Mouse (Mus musculus): ENCODE results near the gene Calml3.
"Not testable (repeated sequence)": the region's sequence is repeated elsewhere in the genome, so short reads cannot be mapped to it uniquely, and the experiment has no call there.

The Calml3 gene

DNA sequence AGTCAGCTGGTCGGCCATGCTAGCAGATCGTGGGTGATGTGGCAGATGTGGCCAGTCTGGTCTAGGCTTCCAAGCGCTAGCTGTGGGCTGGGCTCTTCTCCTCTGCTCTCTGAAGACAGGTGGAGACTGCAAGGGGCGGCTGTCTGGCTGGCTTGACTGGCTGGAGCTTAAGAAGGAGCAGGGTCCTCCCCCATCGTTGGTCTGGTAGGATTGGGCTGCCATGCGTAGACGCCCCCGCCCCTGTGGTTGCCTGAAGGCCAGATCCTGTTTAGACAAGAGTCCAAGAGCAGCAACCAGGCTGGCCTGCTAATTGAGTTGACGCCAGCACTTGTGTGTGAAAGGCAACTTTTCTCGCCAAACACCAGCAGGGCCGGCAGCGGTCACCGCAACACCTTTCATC, at the start of gene Calml3:
Gene Calml3, minus strand, starts transcription at position 131 of the 400 bp plus-strand sequence.
- DNase-seq (ENCODE audit: low read depth, low spot score) = no peak

DNA sequence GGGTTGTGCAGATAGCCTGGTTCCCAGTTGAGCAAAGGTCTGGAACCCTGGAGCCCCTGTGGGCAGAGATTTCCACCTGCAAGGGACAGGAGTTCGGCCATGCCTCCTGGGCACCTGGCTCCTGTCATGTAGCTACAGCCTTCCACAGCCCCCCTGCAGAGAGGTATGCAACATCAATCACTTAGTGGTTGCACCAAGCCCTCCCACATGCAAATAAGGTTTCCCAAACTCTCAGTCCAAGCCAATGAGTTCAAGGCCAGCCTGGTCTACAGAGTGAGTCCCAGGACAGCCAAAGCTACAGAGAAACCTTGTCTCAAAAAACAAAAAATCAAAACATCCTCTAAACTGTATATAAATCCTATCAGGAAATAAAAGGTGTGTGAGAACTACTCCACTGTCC, 46.2 kb upstream of the Calml3 start:
- DNase-seq (ENCODE audit: low read depth, low spot score) = peak; percentile 54

DNA sequence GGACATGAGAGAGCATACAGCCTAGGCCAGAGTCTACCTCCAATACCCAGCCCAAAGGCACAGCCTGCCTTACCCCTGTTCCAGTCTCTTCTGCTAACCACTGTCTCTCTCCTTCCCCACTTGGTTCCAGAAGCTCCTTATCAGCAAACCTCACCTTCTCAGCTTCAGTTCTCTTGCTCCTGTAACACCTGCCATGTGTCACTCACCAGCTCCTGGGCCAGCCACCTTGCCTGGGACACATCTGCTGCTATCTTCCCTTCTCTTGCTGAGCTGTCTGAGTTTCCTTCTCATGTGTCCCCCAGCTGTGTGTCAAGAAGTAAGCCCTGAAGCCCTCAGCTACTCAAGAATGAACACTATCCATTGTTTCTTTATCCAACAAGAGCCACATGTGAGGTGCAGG, 36.5 kb upstream of the Calml3 start:
- not testable (repeated sequence) for DNase-seq (ENCODE audit: low read depth, low spot score)

DNA sequence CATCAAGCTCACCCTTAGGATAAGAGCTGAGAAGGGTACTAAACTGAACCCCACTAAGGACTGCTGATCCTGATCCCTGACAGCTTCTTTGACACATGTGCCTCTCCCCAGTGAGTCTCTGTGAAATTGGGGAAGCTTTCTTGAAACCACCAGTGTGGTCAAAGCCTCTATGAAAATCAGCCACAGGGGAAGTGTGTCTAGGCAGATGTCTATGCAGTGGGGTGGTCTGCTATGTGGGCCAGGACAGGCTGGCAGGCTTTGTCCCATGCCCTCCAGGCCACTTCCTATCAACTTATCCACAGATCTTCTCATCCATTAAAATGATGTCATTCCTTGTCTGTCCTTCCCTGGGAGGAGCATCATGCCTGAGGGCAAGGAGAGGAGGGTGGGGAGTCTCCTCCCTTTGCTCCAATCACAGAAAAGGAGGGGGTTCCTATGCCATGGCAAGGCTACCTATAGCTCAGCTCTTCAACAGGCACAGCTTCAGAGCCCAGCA, 33.2 kb upstream of the Calml3 start, which contains the start of gene Calm4:
Gene Calm4, plus strand, starts transcription at position 446 of the 496 bp plus-strand sequence.
- not testable (repeated sequence) for DNase-seq (ENCODE audit: low read depth, low spot score)

DNA sequence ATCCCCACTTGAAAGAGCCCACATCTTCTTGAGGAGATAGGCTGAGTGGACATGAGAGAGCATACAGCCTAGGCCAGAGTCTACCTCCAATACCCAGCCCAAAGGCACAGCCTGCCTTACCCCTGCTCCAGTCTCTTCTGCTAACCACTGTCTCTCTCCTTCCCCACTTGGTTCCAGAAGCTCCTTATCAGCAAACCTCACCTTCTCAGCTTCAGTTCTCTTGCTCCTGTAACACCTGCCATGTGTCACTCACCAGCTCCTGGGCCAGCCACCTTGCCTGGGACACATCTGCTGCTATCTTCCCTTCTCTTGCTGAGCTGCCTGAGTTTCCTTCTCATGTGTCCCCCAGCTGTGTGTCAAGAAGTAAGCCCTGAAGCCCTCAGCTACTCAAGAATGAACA, 29.5 kb upstream of the Calml3 start:
- not testable (repeated sequence) for DNase-seq (ENCODE audit: low read depth, low spot score)

DNA sequence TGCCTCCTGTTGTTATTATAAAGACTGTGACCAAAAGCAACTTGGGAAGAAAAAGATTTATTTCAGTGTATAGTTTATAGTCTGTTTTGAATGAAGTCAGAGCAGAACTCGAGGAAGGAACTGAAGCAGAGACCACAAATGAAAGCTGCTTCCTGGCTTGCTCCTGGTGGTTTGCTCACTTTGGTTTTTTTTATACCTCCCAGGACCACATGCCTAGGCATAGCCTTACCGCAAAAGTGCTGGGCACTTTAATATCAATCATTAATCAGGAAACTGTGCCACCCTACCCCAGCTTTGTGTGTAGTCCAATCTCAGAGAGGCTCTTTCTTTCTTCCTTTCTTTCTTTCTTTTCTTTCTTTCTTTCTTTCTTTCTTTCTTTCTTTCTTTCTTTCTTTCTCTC, 28.3 kb upstream of the Calml3 start:
- no peak for DNase-seq (ENCODE audit: low read depth, low spot score)

DNA sequence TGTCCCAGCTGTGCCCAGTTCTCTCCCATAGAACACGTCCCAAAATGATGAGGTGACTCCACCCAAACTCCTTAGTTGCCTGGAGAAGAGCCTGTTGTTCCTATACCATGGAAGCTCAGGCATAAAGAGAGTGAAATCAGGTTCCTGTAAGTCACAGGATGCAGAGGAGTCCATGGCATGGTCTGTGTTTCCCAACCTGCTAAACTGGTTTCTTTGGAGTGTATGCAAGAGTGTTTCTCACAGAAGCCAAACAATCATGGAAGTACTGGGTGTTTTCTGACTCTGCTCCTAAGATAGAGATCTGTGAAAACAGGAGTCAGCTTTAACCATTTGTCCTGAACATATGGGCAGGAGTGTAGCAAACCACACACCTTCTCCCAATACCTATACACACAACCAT, 27.9 kb upstream of the Calml3 start:
- no peak for DNase-seq (ENCODE audit: low read depth, low spot score)

DNA sequence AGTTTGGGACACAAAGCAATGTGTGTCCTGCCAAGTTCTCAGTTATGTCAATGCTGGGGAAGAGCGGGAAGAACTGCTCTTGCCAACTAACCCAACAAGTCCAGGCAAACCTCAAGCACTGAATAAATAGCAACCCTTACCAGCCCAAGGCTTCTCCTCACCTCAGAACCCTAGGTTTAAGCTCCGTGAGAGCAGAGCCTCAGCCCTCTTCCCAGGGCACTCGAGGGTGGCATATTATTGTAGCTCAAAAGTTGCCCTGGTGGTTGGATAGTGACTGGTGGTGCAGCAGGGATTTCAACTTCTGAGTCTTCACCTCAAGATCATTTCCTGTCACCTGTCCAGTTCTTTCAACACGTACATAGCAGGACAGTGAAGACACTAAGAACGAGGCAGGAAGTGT, 27.4 kb upstream of the Calml3 start:
- DNase-seq (ENCODE audit: low read depth, low spot score) = no peak

DNA sequence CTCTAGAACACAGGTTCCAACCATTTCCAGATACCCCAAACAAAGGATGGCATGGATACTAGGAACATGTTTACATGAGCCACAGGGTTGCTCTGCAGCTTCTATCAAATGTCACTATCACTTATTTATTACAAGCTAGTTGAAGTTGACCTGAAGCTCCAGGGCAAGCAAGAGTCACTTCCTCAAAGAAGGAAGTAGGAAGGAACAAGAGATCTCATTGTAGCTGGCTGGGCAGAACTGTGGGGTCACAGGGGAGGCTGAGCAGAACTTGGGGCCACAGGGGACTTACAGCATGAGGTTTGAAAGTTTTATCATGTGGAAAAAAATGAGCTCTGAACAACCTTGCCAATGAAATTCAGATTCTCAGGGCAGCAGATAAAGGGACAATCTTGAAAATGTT, 21.6 kb upstream of the Calml3 start:
- DNase-seq (ENCODE audit: low read depth, low spot score) = no peak

DNA sequence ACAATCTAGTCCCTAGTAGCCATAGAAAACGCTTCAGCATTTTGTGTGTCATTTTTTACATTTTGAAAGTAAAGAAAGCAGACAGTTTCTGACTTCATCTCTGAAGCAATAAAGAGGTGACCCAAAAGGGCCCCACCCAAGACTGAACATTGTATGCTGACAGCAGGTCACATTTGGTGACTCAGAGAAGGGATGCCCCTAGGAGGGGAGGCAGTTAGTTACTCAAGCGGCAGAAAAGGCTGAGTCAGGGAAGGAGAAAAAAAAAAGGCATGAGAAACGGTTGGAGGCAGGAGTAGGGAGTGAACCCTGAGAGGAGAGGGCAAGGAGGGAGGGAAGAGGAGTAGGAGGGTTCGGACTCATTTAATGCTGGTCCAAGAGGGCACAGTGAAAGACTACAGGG, 18.0 kb upstream of the Calml3 start:
- DNase-seq (ENCODE audit: low read depth, low spot score) = no peak

DNA sequence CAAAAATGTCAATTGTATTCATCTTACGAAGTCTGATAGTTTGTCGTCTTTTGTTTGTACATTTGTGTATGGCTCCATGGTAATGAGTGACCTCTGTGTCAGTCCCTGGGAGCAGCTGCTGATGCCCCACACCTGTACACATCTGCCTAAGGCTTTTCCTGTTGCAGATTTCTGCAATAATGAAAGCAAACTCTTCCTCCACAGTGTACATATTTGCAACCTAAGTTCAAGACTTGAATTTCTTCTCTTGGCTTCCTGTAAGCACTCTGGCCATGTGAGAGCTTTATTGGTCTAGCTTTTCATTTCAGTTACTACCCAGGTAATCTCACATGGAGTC, 14.6 kb upstream of the Calml3 start:
- DNase-seq (ENCODE audit: low read depth, low spot score) = no peak

DNA sequence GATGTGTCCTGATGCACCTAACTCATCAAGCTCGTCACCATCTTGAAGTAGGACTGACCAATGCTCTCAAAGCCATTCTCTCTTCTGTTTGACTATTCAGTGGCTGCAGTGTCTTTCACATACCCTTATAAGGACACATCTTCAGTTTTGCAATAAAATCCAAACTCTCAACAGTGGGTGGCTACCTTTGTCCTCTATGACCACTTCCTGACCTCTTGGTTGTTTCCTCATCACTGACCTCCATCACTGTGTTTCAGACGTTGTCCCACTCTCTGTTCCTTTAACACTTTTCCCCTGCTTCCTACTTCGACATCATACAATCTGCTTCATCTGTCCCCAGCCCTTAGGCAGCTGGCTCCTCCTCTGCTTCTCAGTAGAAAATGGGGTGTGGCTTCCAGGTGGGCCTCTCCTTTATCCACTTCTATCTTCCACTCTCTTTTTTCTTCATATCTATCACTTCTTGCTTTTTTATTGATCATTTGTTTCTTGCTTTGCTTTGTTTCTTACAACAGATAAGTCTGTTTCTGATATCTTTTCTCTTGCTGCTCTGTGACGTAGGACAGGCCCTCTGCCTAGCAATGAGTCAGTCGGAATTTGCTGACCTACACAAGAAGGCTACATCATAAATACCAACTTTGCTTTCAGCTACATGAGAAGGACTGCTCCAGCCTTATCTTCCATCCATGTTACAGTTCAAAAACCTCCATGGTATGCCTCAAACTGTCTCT, 14.1 kb upstream of the Calml3 start:
- no peak for DNase-seq (ENCODE audit: low read depth, low spot score)

DNA sequence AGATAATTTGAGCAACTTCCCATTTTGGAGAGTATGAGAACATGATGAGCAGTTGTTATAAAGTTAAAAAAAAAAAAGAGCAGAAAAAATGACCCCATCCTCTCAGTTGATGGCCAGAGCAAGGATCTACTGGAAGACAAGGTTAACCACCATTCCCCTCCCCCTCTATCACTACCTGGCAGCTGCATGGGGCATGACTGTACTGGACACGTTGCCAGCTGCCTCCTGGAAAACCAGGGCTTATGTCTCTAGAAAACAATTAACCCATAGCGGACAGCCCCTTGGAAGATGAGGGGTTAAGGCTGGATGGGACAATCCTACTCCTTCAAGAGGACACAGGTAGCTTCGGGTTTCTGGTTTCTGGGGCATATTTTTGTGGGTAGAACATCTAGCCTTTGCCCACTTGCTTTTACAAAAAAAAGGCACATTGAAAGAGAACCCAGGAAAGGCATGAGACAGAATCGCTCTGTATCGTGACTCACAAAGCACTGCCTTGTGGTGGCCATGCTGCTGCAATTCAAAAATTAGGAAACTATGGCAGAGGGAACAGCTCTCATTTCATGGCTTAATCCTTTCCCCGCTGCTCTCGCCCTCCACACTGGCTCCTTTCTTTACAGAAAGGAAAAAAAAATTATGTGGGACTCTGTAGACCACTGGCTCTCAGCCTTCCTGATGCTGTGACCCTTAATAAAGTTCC, 3.2 kb upstream of the Calml3 start:
- no peak for DNase-seq (ENCODE audit: low read depth, low spot score)

DNA sequence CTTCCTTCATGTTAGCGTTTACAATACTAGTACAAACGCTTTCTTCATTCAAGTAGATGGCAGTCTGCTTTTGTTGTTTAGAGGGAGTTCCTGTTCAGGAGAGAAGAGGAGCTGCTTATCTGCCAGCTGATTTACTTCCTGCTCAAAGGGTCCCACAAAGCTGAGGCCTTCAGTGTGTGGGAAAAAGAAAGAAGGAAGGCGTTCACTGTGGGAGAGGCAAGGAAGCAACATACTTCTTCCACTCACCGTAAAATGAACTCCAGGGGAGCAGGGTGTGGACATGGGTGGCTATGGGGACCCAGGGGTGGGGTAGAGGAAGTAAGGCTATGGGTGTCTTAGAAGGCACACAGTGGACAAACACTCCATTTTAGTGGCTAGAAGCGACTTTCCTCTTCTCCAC, 1.5 kb upstream of the Calml3 start:
- DNase-seq (ENCODE audit: low read depth, low spot score) = no peak

DNA sequence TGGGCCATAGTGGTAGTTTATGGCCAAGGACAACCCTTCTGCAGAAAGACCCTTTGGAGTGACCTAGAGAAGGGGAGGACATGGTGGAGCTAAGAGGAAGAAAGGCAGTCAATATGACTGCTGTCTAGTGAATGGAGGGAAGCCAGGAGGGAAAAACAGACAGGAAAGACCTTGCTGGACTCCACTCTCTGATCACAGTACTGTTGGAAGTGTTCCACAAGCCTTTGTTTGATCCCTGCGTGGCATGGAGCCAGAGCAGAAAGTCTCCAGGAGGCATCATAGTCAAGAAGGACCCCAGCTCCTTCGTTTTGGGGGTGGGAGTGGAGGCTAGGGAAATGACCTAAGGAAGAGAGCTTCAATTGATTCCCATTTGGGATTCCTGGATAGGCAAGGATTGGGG, 1.0 kb upstream of the Calml3 start:
- no peak for DNase-seq (ENCODE audit: low read depth, low spot score)

DNA sequence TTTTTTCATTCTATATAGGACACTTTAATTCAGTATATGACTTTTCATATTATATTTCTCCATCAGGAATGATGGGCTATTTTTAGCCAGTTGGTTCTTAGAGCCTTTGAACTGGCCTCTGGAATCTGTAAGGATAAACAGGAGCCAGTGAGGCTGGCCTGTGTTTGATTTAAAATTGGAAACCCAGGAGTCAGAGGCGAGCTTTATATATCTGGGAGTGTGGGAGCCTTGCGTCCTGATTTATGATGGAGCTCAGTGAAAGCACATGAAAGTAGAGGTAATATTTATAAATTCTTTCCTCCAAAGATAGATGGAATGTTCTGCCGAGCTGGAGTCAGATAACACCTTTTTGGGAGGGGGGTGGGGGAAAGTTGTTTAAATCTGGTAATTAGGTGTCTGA, 4.7 kb downstream of the Calml3 start:
- no peak for DNase-seq (ENCODE audit: low read depth, low spot score)

DNA sequence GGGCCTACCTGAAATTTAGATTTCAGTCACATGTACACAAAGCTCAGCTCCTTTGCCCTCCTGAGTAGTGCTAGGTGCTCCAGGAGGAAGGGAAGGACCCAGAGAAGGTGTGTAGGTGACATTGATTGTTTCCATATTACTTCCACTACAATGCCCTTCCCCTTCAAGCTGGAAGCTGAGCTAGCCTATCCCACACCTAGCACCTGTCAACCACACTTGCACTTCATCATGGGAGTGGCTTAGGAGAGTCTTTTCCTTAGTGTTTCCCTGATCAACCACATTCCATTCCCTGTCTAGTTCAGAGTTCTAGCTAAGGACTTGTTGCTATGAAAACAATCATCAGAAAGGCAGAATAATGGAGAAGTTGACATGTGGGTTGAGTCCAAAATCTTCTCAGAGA, 5.4 kb downstream of the Calml3 start:
- no peak for DNase-seq (ENCODE audit: low read depth, low spot score)

DNA sequence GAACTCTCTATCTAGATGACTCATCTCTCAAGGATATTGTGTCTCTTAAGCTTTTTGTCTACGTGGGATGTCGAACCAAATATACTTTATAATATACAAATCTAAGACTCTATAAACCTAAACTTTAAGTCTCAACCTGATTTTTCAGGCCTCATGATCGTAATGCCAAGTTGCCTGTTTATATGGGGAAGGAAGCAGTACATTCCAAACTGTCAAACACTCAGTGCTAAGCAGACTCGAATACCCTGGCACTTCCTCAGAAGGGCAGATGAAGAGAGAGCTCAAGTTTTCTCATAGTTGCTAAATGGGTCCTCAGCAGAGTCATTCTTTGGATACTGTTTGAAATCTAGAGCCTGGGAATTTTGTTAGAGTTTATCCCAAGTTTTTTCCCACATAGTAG, 7.5 kb downstream of the Calml3 start:
- no peak for DNase-seq (ENCODE audit: low read depth, low spot score)

DNA sequence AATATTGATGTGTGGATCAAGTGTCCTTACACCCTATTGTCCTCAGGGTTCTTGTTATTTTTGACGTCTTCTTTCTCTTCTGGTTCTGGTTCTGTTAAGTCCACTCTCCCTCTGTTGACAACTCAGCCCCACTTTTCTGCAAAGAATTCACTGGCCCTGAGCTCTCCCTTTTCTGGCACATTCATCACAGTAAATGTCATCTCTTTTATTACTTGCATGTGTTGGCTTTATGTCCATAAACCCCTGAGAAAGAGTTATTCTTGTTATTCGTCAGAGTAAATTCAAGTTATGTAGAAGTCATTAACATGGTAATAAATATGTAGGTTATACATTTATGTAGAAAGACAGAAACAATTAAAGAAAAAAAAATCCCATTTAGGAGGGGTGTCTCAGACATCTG, 14.6 kb downstream of the Calml3 start:
- no peak for DNase-seq (ENCODE audit: low read depth, low spot score)

DNA sequence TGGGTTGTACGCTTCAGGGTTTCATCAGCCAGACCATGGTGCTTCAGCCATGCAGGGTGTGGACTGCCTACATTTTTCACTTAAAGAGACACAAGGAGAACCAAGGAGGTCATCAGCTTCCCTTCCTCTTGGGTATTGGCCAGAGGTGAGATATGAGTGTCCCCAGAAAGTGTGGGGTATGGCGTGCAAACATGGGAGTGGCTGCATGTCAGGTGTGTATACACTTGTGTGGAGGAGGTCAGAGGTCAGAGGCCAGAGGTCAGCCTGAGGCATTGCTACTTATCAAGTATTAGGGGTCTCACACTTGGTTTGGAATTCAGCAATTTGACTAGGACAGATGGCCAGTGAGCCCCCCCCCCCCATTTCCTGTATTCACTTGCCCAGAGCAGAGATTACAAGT, 15.5 kb downstream of the Calml3 start:
- DNase-seq (ENCODE audit: low read depth, low spot score) = no peak

DNA sequence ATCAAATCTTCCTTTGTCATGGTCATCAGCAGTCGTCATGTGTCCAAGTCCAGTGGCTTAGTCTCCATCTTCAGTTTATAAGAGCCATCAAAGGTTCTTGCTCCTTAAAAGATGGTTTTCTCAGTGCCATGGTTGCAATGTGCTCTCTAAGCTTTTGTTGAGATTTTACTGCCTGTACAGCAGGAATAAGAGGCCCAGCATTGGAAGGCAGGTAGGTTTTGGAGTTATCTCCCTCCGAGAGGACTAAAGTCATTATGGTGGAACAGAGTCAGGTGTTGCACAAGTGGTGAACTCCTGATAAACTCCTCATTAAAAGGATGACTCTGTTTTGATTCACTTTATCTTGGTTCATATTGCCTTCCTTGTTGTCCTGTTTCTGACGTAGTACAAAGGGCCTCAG, 16.5 kb downstream of the Calml3 start:
- no peak for DNase-seq (ENCODE audit: low read depth, low spot score)

DNA sequence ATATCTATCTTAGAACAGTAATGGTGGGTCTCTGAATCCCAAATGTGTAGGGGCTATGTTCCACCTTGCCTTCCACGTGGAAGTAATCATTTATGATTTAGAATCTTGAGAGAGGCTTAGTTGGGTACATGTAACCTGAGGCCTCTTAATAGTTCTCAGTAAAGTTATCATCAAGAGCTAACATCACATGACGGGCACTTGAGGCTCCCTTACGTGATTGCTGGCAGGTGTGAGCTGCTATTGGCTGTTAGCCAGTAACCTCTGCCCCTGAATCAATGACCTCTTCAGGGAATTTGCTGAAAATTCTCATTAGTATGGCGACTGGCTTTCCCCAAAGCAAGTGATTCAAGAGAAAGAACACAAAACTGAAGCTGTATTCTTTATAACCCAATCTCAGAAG, 17.0 kb downstream of the Calml3 start:
- no peak for DNase-seq (ENCODE audit: low read depth, low spot score)

DNA sequence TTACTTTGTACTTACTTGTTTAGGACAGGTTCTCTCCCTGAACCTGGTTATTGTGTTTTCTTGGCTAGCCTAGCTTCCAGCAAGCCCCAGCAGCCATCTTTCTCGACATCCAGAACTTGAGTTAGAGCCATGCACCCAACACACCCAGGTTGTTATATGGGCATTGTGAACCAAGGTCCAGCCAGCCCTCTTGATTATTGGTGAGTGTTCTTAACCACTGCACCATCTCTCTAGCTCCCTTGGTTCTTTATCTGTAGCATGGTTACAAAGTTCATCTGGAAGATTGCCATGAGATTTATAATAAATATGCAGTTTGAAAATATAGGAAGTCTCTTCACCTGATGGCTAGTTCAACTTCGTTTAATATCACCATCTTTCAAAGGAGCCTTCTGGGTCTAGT, 20.5 kb downstream of the Calml3 start:
- no peak for DNase-seq (ENCODE audit: low read depth, low spot score)

All from R1 (cell line).